Mouse (Mus musculus): ENCODE data around the gene Gm11983.

DNA sequence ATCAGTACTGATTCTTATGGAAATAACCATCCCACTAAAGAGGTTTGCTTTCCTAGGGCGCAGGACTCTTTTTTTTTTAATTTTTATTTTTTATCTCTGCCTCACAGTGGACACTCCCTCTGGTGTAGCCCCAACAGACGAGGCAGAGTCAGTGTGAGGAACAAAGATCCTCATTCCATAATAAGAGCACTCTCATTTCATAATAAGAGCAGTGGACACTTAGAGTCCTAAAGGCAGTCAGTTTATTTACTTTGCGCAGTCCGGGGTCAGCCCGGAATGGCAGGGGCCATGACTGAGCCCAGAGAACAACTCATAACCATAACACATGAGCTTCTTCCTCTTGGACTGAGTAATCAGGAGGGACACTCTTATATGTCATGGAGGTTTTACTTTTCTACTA, 9.3 kb downstream of the Gm11983 start:
- TF ChIP-seq POLR2A (IDR thresholded peaks at IDR 0.05; ENCODE audit: insufficient read depth, low read depth, low read length) (no peak), CTCF (IDR thresholded peaks at IDR 0.05; ENCODE audit: insufficient read depth, low read depth, low read length) (no peak)
